Mouse (Mus musculus) thymus, adult 18-20 months (tissue): ENCODE data around the gene Ppp1r21.

Experiments
- DNase-seq, 2 experiments: peaks; one replicate each; pipeline ENCODE4 v3.0.0; 2022; ENCODE audit warnings: mixed read lengths in 2 of 2

Ppp1r21 gene

GRCm38 (mm10) chr17:88614733-88615132 lies 84.8 kb downstream of the Ppp1r21 start:
- DNase-seq: no peak

- DNase-seq: no peak
Measured at GRCm38 (mm10) chr17:88615492-88616155, 85.7 kb downstream of the Ppp1r21 start.

- no peak for DNase-seq
Measured at GRCm38 (mm10) chr17:88620935-88621334, 91.0 kb downstream of the Ppp1r21 start.

GRCm38 (mm10) chr17:88621374-88621773 lies 91.5 kb downstream of the Ppp1r21 start:
- DNase-seq: no peak

- DNase-seq: no peak
Measured at GRCm38 (mm10) chr17:88622711-88623110, 92.8 kb downstream of the Ppp1r21 start.

GRCm38 (mm10) chr17:88624386-88624785 lies 94.5 kb downstream of the Ppp1r21 start:
- DNase-seq: no peak

GRCm38 (mm10) chr17:88625350-88625749 lies 95.4 kb downstream of the Ppp1r21 start:
- DNase-seq: no peak

- DNase-seq: no peak
Measured at GRCm38 (mm10) chr17:88625931-88626330, 96.0 kb downstream of the Ppp1r21 start.

- DNase-seq: no peak
Measured at GRCm38 (mm10) chr17:88626347-88626811, 96.5 kb downstream of the Ppp1r21 start.

- DNase-seq: no peak
Measured at GRCm38 (mm10) chr17:88627150-88627549, 97.2 kb downstream of the Ppp1r21 start.

GRCm38 (mm10) chr17:88628676-88629380 lies 98.9 kb downstream of the Ppp1r21 start:
- no peak for DNase-seq

GRCm38 (mm10) chr17:88629381-88629759 lies 99.5 kb downstream of the Ppp1r21 start:
- DNase-seq: no peak

GRCm38 (mm10) chr17:88629931-88630553 lies 100.1 kb downstream of the Ppp1r21 start:
- DNase-seq: no peak

- no peak for DNase-seq
Measured at GRCm38 (mm10) chr17:88630554-88630948, 100.6 kb downstream of the Ppp1r21 start.

- DNase-seq: no peak
Measured at GRCm38 (mm10) chr17:88632631-88633030, 102.7 kb downstream of the Ppp1r21 start.

- no peak for DNase-seq
Measured at GRCm38 (mm10) chr17:88636076-88636475, 106.2 kb downstream of the Ppp1r21 start.

GRCm38 (mm10) chr17:88636587-88636986 lies 106.7 kb downstream of the Ppp1r21 start:
- DNase-seq: no peak
